Mouse (Mus musculus): Measurements from ENCODE around the gene Vac14.

Gene Vac14

GRCm38 (mm10) chr8:110687726-110688125 lies 69.3 kb downstream of the Vac14 start:
- no peak for DNase-seq (ENCODE audit: low read depth, low spot score)

- no peak for DNase-seq (ENCODE audit: low read depth, low spot score)
Observed at GRCm38 (mm10) chr8:110689961-110690360, 71.6 kb downstream of the Vac14 start.

- no peak for DNase-seq (ENCODE audit: low read depth, low spot score)
Observed at GRCm38 (mm10) chr8:110694226-110694625, 75.8 kb downstream of the Vac14 start.

- DNase-seq (ENCODE audit: low read depth, low spot score), result no peak
Observed at GRCm38 (mm10) chr8:110694826-110695225, 76.4 kb downstream of the Vac14 start.

- no peak for DNase-seq (ENCODE audit: low read depth, low spot score)
Observed at GRCm38 (mm10) chr8:110695431-110695830, 77.0 kb downstream of the Vac14 start.

- DNase-seq (ENCODE audit: low read depth, low spot score), result no peak
Observed at GRCm38 (mm10) chr8:110696051-110696450, 77.7 kb downstream of the Vac14 start.

- DNase-seq (ENCODE audit: low read depth, low spot score), result no peak
Observed at GRCm38 (mm10) chr8:110697571-110697970, 79.2 kb downstream of the Vac14 start.

- DNase-seq (ENCODE audit: low read depth, low spot score), result no peak
Observed at GRCm38 (mm10) chr8:110698098-110698497, 79.7 kb downstream of the Vac14 start.

GRCm38 (mm10) chr8:110699501-110699900 lies 81.1 kb downstream of the Vac14 start:
- no peak for DNase-seq (ENCODE audit: low read depth, low spot score)

GRCm38 (mm10) chr8:110700561-110700960 lies 82.2 kb downstream of the Vac14 start:
- DNase-seq (ENCODE audit: low read depth, low spot score), result no peak

GRCm38 (mm10) chr8:110702636-110703459 lies 84.5 kb downstream of the Vac14 start:
- no peak for DNase-seq (ENCODE audit: low read depth, low spot score)

- DNase-seq (ENCODE audit: low read depth, low spot score), result no peak
Observed at GRCm38 (mm10) chr8:110703460-110704061, 85.2 kb downstream of the Vac14 start.

GRCm38 (mm10) chr8:110704103-110704502 lies 85.7 kb downstream of the Vac14 start:
- DNase-seq (ENCODE audit: low read depth, low spot score), result no peak

- DNase-seq (ENCODE audit: low read depth, low spot score), result no peak
Observed at GRCm38 (mm10) chr8:110705391-110706287, 87.3 kb downstream of the Vac14 start.

- DNase-seq (ENCODE audit: low read depth, low spot score), result no peak
Observed at GRCm38 (mm10) chr8:110706288-110706870, 88.0 kb downstream of the Vac14 start.

GRCm38 (mm10) chr8:110708429-110708828 lies 90.0 kb downstream of the Vac14 start:
- no peak for DNase-seq (ENCODE audit: low read depth, low spot score)

- no peak for DNase-seq (ENCODE audit: low read depth, low spot score)
Observed at GRCm38 (mm10) chr8:110710593-110710992, 92.2 kb downstream of the Vac14 start.

GRCm38 (mm10) chr8:110711271-110711934 lies 93.0 kb downstream of the Vac14 start:
- DNase-seq (ENCODE audit: low read depth, low spot score), result no peak

GRCm38 (mm10) chr8:110713073-110713472 lies 94.7 kb downstream of the Vac14 start:
- no peak for DNase-seq (ENCODE audit: low read depth, low spot score)

GRCm38 (mm10) chr8:110714827-110715519 lies 96.6 kb downstream of the Vac14 start:
- no peak for DNase-seq (ENCODE audit: low read depth, low spot score)

GRCm38 (mm10) chr8:110716075-110716474 lies 97.7 kb downstream of the Vac14 start:
- DNase-seq (ENCODE audit: low read depth, low spot score), result no peak
